In the genomic region with DNA sequence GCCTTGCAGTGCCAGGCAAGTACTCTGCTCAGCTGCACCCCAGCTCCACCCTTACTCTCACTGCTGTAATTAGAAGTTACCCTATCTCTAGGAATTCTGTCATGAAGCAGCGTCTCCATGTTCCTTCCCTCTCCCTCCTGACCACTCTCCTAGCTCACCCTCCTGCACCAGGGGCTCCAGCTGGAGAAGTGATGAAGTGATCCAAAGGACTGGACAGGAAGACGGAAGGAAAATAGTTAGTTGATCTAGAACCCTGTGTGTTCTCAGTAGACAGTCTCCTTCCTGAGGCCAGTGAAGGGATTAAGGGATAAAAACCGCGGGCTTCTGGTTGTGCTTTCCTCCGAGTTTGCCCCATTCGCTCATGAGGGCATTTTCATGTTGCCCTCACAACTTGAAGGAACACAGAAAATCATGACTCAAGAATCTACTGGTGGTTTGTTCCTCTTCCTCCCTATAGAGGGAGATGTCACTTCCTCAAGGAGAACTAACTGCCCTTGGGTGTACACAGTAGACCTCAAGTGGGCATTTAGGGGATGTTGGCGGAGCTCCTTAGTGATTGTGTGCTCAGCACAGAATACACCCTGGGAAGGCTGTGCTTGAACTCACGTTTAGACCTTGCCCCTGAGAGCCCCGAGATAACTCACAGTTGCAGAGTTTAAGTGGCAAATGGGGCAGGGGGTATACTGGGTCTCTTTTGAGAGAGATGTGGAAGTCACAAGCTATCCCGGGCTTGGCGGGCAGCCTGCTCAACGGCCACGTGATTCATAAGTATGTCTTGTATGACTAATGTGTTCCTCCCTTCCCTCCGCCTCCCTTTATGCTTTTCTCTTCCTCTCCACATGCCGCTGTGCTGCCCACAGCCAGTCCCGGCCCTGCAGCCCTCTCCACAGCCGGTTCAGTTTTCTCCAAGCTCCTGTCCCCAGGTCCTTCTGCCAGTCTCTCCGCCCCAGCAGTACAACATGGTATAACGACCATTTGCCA, we compare ENCODE assay signal across 8 mouse cellular contexts. TPM values are rescaled to one million over a fixed set of nuclear protein-coding genes. Genes with fewer than 3 reads are reported as not detected.
DNase-seq lines count a peak whose midpoint lies in the region; ATAC-seq and TF ChIP-seq lines count a peak whose summit lies in the region.

No protein-coding gene starts in this region.

- H3K27me3 ChIP-seq in kidney, embryonic 15.5 days: no peaks in the 10 kb centered on the region
- no peaks in the 10 kb centered on the region for H3K27me3 ChIP-seq in heart, postnatal 0 days (ENCODE audit: control insufficient read depth, insufficient read depth, low read length)
- H3K27me3 ChIP-seq in midbrain, embryonic 13.5 days: no peaks in the 10 kb centered on the region
- H3K27me3 ChIP-seq in neural tube, embryonic 15.5 days (replicated peaks): no peaks in the 10 kb centered on the region

- ATAC-seq in kidney, embryonic 15.5 days (replicated peaks; ENCODE audit: low FRiP score): no peak
- ATAC-seq in heart, postnatal 0 days (ENCODE audit: insufficient read depth, low read depth): peak; percentile 41; the same call in 1 of the 2 replicates
- peak; percentile 30; the same call in 1 of the 2 replicates for ATAC-seq in megakaryocyte-erythroid progenitor cell, adult 5-6 weeks (replicated peaks; ENCODE audit: low FRiP score, low TSS enrichment, poor library complexity, severe bottlenecking)
- ATAC-seq in midbrain, embryonic 13.5 days: no peak
- ATAC-seq in neural tube, embryonic 15.5 days (ENCODE audit: low FRiP score): no peak

- no peak overlapping the region for H3K9ac ChIP-seq in kidney, embryonic 15.5 days
- no peak overlapping the region for H3K9ac ChIP-seq in heart, postnatal 0 days (replicated peaks; ENCODE audit: low read depth, low read length)
- no peak overlapping the region for H3K9ac ChIP-seq in midbrain, embryonic 13.5 days (replicated peaks)
- no peak overlapping the region for H3K9ac ChIP-seq in neural tube, embryonic 15.5 days (replicated peaks)

- no peak overlapping the region for H3K27ac ChIP-seq in kidney, embryonic 15.5 days
- H3K27ac ChIP-seq in heart, postnatal 0 days (ENCODE audit: low read depth): no peak overlapping the region
- H3K27ac ChIP-seq in midbrain, embryonic 13.5 days: no peak overlapping the region
- no peak overlapping the region for H3K27ac ChIP-seq in neural tube, embryonic 15.5 days (replicated peaks)

- intact Hi-C loops in left cerebral cortex, postnatal 14 days (cut with DNase I): no loop called here

- DNase-seq in kidney, adult 11 months: peak; percentile 43
- peak; percentile 74 for DNase-seq in adrenal gland, postnatal 25 days
- DNase-seq in heart, postnatal 0 days (ENCODE audit: low spot score): peak; percentile 26
- peak; percentile 58 to 62 for DNase-seq in left cerebral cortex, postnatal 14 days (ENCODE audit: low spot score in 2 of 2)

- peaks cover 77% of the 10 kb centered on the region for H3K36me3 ChIP-seq in kidney, embryonic 15.5 days
- peaks cover 68% of the 10 kb centered on the region for H3K36me3 ChIP-seq in heart, postnatal 0 days (replicated peaks; ENCODE audit: control insufficient read depth, insufficient read depth, low read length)
- peaks cover 65% of the 10 kb centered on the region for H3K36me3 ChIP-seq in midbrain, embryonic 13.5 days
- H3K36me3 ChIP-seq in neural tube, embryonic 15.5 days: peaks cover 55% of the 10 kb centered on the region

- peaks cover 22% of the 10 kb centered on the region for H3K4me1 ChIP-seq in kidney, embryonic 15.5 days
- H3K4me1 ChIP-seq in heart, postnatal 0 days (ENCODE audit: control insufficient read depth, insufficient read depth): no peaks in the 10 kb centered on the region
- H3K4me1 ChIP-seq in midbrain, embryonic 13.5 days (replicated peaks): no peaks in the 10 kb centered on the region
- no peaks in the 10 kb centered on the region for H3K4me1 ChIP-seq in neural tube, embryonic 15.5 days

- no peak overlapping the region for H3K4me3 ChIP-seq in kidney, embryonic 15.5 days (replicated peaks)
- no peak overlapping the region for H3K4me3 ChIP-seq in heart, postnatal 0 days (ENCODE audit: low read depth, low read length)
- H3K4me3 ChIP-seq in midbrain, embryonic 13.5 days (replicated peaks): no peak overlapping the region
- H3K4me3 ChIP-seq in neural tube, embryonic 15.5 days (replicated peaks): no peak overlapping the region

- WGBS in kidney, embryonic 15.5 days: 79% methylated on average over 19 of the region's 19 CpGs
- WGBS in heart, postnatal 0 days: 68% methylated on average over 19 of the region's 19 CpGs
- 88% methylated on average over 19 of the region's 19 CpGs for WGBS in midbrain, embryonic 13.5 days
- 87% methylated on average over 19 of the region's 19 CpGs for WGBS in neural tube, embryonic 15.5 days

- TF ChIP-seq EP300 in heart, postnatal 0 days (IDR thresholded peaks at IDR 0.05; ENCODE audit: low read depth): no peak

- H3K9me3 ChIP-seq in kidney, embryonic 15.5 days (replicated peaks): no peaks in the 10 kb centered on the region
- no peaks in the 10 kb centered on the region for H3K9me3 ChIP-seq in heart, postnatal 0 days (replicated peaks; ENCODE audit: control insufficient read depth, low read length)
- no peaks in the 10 kb centered on the region for H3K9me3 ChIP-seq in midbrain, embryonic 13.5 days
- H3K9me3 ChIP-seq in neural tube, embryonic 15.5 days (replicated peaks): no peaks in the 10 kb centered on the region

- no peak overlapping the region for H3K4me2 ChIP-seq in kidney, embryonic 15.5 days
- no peak overlapping the region for H3K4me2 ChIP-seq in heart, postnatal 0 days (ENCODE audit: low read depth, low read length)
- H3K4me2 ChIP-seq in midbrain, embryonic 13.5 days (replicated peaks): no peak overlapping the region
- H3K4me2 ChIP-seq in neural tube, embryonic 15.5 days: no peak overlapping the region

- no peak for TF ChIP-seq CTCF in heart, postnatal 0 days (IDR thresholded peaks at IDR 0.05; ENCODE audit: low read depth)

RNA-seq across cellular contexts. Expression of a gene that starts 20.4 kb away (rescaled TPM):
- 2.4 and 4.2 TPM in 2 replicates for polyA plus RNA-seq in kidney, embryonic 15.5 days (2015; fragmentation: Nextera tagmentation; extraction: Ambion mirVana)
- total RNA-seq in adrenal gland, postnatal 25 days (2021): 2.8 and 4.9 TPM in 2 replicates
- 0.08 TPM in 1 of 2 replicates, not detected in the other for total RNA-seq in heart, postnatal 0 days (2014; rRNA removed; ENCODE audit: low replicate concordance)
- 0.30 TPM in 1 of 2 replicates, not detected in the other for polyA plus RNA-seq in heart, postnatal 0 days (2015; fragmentation: Nextera tagmentation; extraction: Ambion mirVana)
- total RNA-seq in left cerebral cortex, postnatal 14 days (2021): 10 to 100 TPM in 1 of 2 experiments, 1 to 10 TPM in 1; 3.0 to 10.0 TPM
- total RNA-seq in megakaryocyte-erythroid progenitor cell, adult 5-6 weeks (2014; fragmentation: Nextera tagmentation): not detected in 2 replicates
- not detected in 2 replicates for total RNA-seq in megakaryocyte-erythroid progenitor cell, adult 5-6 weeks (2017)
- 1.6 and 2.3 TPM in 2 replicates for polyA plus RNA-seq in midbrain, embryonic 13.5 days (2015; fragmentation: Nextera tagmentation; extraction: Ambion mirVana)
- 1.9 and 2.9 TPM in 2 replicates for polyA plus RNA-seq in neural tube, embryonic 15.5 days (2015; fragmentation: Nextera tagmentation; extraction: Ambion mirVana)

RNA-seq across cellular contexts. Expression of a gene that starts 33.6 kb away (rescaled TPM):
- 51.2 and 72.2 TPM in 2 replicates for polyA plus RNA-seq in kidney, embryonic 15.5 days (2015; fragmentation: Nextera tagmentation; extraction: Ambion mirVana)
- 43.2 and 50.0 TPM in 2 replicates for total RNA-seq in adrenal gland, postnatal 25 days (2021)
- 43.8 and 68.3 TPM in 2 replicates for total RNA-seq in heart, postnatal 0 days (2014; rRNA removed; ENCODE audit: low replicate concordance)
- polyA plus RNA-seq in heart, postnatal 0 days (2015; fragmentation: Nextera tagmentation; extraction: Ambion mirVana): 46.4 and 47.6 TPM in 2 replicates
- total RNA-seq in left cerebral cortex, postnatal 14 days (2021): 1 to 10 TPM; 7.4 to 8.9 TPM
- not detected in 2 replicates for total RNA-seq in megakaryocyte-erythroid progenitor cell, adult 5-6 weeks (2014; fragmentation: Nextera tagmentation)
- total RNA-seq in megakaryocyte-erythroid progenitor cell, adult 5-6 weeks (2017): not detected in 2 replicates
- 11.5 and 13.8 TPM in 2 replicates for polyA plus RNA-seq in midbrain, embryonic 13.5 days (2015; fragmentation: Nextera tagmentation; extraction: Ambion mirVana)
- polyA plus RNA-seq in neural tube, embryonic 15.5 days (2015; fragmentation: Nextera tagmentation; extraction: Ambion mirVana): 17.8 and 22.5 TPM in 2 replicates

RNA-seq across cellular contexts. Expression of a gene that starts 41.1 kb away (rescaled TPM):
- polyA plus RNA-seq in kidney, embryonic 15.5 days (2015; fragmentation: Nextera tagmentation; extraction: Ambion mirVana): 99.8 and 111 TPM in 2 replicates
- total RNA-seq in adrenal gland, postnatal 25 days (2021): 56.3 and 61.1 TPM in 2 replicates
- total RNA-seq in heart, postnatal 0 days (2014; rRNA removed; ENCODE audit: low replicate concordance): 109 and 161 TPM in 2 replicates
- 47.9 and 51.5 TPM in 2 replicates for polyA plus RNA-seq in heart, postnatal 0 days (2015; fragmentation: Nextera tagmentation; extraction: Ambion mirVana)
- total RNA-seq in left cerebral cortex, postnatal 14 days (2021): 10 to 100 TPM; 27.5 to 32.9 TPM
- total RNA-seq in megakaryocyte-erythroid progenitor cell, adult 5-6 weeks (2014; fragmentation: Nextera tagmentation): 159 and 164 TPM in 2 replicates
- total RNA-seq in megakaryocyte-erythroid progenitor cell, adult 5-6 weeks (2017): 76.6 and 87.1 TPM in 2 replicates
- polyA plus RNA-seq in midbrain, embryonic 13.5 days (2015; fragmentation: Nextera tagmentation; extraction: Ambion mirVana): 54.3 and 56.2 TPM in 2 replicates
- 50.4 and 69.9 TPM in 2 replicates for polyA plus RNA-seq in neural tube, embryonic 15.5 days (2015; fragmentation: Nextera tagmentation; extraction: Ambion mirVana)

RNA-seq across cellular contexts. Expression of a gene that starts 53.2 kb away (rescaled TPM):
- polyA plus RNA-seq in kidney, embryonic 15.5 days (2015; fragmentation: Nextera tagmentation; extraction: Ambion mirVana): 1.7 and 3.3 TPM in 2 replicates
- total RNA-seq in adrenal gland, postnatal 25 days (2021): 8.3 and 10.0 TPM in 2 replicates
- total RNA-seq in heart, postnatal 0 days (2014; rRNA removed; ENCODE audit: low replicate concordance): not detected in 2 replicates
- 0.41 and 0.49 TPM in 2 replicates for polyA plus RNA-seq in heart, postnatal 0 days (2015; fragmentation: Nextera tagmentation; extraction: Ambion mirVana)
- total RNA-seq in left cerebral cortex, postnatal 14 days (2021): 1 to 10 TPM; 4.4 to 7.4 TPM
- total RNA-seq in megakaryocyte-erythroid progenitor cell, adult 5-6 weeks (2014; fragmentation: Nextera tagmentation): not detected in 2 replicates
- total RNA-seq in megakaryocyte-erythroid progenitor cell, adult 5-6 weeks (2017): not detected in 2 replicates
- polyA plus RNA-seq in midbrain, embryonic 13.5 days (2015; fragmentation: Nextera tagmentation; extraction: Ambion mirVana): 78.8 and 83.9 TPM in 2 replicates
- 80.4 and 102 TPM in 2 replicates for polyA plus RNA-seq in neural tube, embryonic 15.5 days (2015; fragmentation: Nextera tagmentation; extraction: Ambion mirVana)

Comparison
In these comparisons a context has a peak if more than half of its experiments do, and no peak if none do; other contexts are left out.
1. ATAC-seq: peak in heart, postnatal 0 days (single experiment) and megakaryocyte-erythroid progenitor cell, adult 5-6 weeks (single experiment); none in kidney, embryonic 15.5 days (single experiment), midbrain, embryonic 13.5 days (single experiment) and neural tube, embryonic 15.5 days (single experiment).
2. RNA of a gene that starts 33.6 kb away (total RNA-seq): 43.8 to 68.3 TPM in heart, postnatal 0 days, 43.2 to 50.0 TPM in adrenal gland, postnatal 25 days and 7.4 to 8.9 TPM in left cerebral cortex, postnatal 14 days; not detected in megakaryocyte-erythroid progenitor cell, adult 5-6 weeks; every median in the first group is over 4 times any median in the second.
3. Peak in every context shown above with its lines, with median percentiles within 50 percentile points of each other: DNase-seq.